Mouse (Mus musculus): ENCODE data around the gene Sdad1.
"Not testable (repeated sequence)": the region's sequence is repeated elsewhere in the genome, so short reads cannot be mapped to it uniquely, and the experiment has no call there.

Sdad1 gene

GRCm38 (mm10) chr5:92309681-92310511, at the start of gene Sdad1:
Sdad1 (minus strand) TSS chr5:92310479.
- DNase-seq (ENCODE audit: low spot score in 2 of 2): peak; percentile 85 to 87

DNA sequence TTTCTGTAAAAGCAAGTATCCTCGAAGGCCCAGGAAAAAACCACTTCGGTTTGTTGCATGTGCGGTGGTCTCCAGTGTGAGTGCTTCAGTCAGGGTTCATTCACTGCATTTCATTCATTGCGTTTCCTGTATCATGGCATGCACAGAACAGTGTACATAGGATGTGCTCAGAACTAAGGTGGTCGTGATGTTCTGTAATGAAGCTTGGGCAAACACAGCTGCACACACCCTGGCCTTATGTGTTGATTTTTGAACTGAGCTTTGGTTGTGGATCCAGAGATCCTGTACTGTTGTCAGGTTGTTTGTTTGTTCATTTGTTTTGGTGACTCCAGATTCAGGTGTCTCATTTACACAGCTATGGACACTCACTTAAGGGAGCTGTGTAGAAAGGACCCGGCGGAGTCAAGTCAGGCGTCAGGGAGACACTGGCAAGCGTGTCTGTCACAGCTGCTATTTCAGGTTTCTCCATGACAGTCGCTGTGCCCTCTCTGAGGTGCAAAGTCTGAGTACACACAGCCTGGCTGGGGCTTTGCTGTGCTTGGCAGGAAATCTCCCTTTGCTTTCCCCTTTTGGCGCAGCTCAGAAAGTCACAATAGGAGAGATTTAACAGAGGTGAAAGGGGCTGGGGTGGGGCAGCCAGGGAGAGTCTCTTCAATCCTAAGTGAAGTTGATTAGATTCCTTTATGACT, 48.6 kb upstream of the Sdad1 start:
- DNase-seq (ENCODE audit: low spot score in 2 of 2): no peak

DNA sequence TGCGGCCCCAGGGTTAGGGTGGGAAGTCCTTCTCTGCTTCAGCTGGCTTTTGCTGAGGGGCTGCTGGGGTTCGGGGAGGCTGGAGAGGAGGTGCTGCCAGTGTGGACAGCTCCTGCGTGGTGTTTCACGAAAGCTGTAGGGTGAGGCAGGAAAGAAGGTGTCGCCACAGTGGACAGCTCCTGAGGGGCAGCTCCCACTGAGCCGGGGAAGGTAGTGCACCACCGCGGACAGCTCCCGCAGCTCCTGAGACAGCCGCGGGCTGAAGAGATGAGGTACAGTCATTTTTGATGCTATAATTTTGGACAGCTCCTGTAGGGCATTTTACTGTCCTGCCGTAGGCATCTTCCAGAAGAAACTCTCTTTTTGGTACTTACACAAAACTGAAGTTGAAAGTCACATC, 47.8 kb upstream of the Sdad1 start:
- no peak for DNase-seq (ENCODE audit: low spot score in 2 of 2)

GRCm38 (mm10) chr5:92353517-92353916, 43.2 kb upstream of the Sdad1 start:
- DNase-seq (ENCODE audit: low spot score in 2 of 2): no peak

DNA sequence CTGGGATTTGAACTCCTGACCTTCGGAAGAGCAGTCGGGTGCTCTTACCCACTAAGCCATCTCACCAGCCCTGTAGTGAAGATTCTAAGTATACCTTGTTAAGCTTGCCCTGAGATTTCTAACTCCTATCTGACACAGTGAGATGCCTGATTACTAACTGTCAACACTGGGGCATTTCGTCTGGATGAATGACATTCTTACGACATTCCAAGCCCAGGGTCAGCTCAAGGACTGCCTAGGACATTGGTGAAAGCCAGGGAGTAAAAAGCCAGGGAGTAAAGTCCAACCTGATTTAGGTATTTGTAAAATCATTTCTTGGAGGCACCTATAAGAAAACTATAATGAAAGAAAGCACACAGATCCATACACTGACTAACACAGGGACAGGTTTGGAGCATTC, 42.4 kb upstream of the Sdad1 start:
- not testable (repeated sequence) for DNase-seq (ENCODE audit: low spot score in 2 of 2)

DNA sequence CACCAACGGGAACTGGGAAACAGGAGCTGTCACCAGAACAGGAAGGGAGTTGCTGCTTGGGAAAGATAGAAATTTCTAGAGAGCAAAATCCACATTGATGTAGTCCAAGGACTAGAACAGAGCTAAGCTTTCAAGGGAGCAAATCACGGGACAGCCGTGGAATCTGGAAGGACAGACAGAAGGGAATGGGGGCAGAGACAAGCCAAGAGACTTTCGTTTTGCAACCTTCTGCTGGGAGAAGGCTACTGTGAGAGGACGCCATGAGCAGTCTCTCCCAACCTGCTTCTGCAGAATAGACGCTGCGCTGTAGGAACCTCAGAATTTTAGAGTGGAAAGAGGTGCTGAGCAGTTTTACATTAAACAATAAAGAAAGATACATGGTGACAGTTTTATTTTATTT, 39.5 kb upstream of the Sdad1 start:
- DNase-seq (ENCODE audit: low spot score in 2 of 2): no peak

DNA sequence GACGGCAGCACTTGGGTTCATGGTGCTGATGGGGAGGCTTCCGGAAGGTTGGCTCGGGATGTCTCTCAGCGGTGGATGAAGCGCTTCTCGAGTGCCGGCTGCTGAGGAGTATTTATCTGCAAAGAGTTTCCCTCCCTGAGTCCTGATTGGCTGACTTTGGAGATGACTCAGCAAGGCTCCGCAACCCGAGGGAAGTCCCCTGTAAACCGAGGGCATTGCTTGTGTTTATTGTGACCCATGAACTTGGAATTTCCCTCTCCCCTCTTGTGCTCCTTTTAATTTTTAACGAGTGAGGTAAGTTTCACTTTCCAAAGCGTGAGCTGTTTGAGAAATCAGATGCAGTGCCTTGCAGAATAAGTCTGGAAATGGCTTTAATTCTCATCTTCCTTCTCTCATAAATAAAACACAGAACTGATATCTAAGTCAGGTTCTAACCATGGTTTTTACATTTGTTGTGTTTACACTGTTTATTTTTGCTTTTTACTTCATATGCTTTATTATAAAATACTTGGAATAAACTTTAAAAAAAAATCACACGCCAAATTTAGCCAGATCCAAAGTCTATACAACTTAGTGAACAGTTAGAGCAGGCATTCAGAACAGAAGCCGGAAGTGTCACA, 38.6 kb upstream of the Sdad1 start, which contains the start of gene Cxcl10:
TSS of gene Cxcl10 (minus strand) at position 96 of the 620 bp plus-strand sequence.
- DNase-seq (ENCODE audit: low spot score in 2 of 2): peak in 1 of 2 experiments; percentile 54

- DNase-seq (ENCODE audit: low spot score in 2 of 2): no peak
These were observed 34.7 kb upstream of the Sdad1 start for GRCm38 (mm10) chr5:92345006-92345405.

DNA sequence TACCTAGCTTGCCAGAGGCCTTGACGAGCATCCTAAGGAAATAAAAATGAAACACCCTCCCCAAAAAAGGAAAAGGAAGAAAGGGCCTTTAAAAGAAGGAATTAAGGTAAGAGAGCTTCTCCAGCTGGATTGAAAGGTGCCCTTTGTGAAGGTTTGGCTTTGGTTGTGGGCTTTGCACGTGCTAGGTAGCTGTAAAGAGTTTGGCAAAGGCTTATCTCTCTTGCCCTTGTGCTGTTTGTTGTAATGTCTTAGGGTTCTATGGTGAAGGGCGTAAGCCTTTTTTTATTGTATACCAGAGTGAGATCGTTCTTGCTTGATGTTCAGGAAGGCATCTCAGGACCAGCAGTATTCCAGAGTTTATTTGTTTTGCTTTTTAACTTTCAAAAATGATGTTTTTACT, 30.3 kb upstream of the Sdad1 start:
- DNase-seq (ENCODE audit: low spot score in 2 of 2): no peak

DNA sequence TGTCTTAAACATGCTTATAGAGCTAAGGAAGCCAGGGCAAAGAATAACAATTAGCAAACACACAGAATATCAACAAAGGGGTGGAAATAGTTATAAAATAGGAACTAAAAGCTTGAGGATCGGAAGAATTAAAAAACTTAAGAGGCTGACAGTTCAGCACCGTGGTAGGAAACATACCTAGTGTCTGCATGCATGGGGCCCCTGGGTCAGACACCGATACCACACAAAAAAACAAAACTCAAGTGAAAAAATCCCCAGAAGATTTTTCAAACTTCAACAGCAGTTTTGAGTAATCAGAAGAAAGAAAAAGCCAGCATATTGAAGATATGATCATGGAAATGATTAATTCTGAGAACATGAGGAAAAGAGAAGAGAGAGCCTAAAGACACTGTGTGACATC, 26.5 kb upstream of the Sdad1 start:
- DNase-seq (ENCODE audit: low spot score in 2 of 2): no peak

- DNase-seq (ENCODE audit: low spot score in 2 of 2): peak in 1 of 2 experiments; percentile 51
These were observed 22.1 kb upstream of the Sdad1 start for GRCm38 (mm10) chr5:92332359-92332840.

DNA sequence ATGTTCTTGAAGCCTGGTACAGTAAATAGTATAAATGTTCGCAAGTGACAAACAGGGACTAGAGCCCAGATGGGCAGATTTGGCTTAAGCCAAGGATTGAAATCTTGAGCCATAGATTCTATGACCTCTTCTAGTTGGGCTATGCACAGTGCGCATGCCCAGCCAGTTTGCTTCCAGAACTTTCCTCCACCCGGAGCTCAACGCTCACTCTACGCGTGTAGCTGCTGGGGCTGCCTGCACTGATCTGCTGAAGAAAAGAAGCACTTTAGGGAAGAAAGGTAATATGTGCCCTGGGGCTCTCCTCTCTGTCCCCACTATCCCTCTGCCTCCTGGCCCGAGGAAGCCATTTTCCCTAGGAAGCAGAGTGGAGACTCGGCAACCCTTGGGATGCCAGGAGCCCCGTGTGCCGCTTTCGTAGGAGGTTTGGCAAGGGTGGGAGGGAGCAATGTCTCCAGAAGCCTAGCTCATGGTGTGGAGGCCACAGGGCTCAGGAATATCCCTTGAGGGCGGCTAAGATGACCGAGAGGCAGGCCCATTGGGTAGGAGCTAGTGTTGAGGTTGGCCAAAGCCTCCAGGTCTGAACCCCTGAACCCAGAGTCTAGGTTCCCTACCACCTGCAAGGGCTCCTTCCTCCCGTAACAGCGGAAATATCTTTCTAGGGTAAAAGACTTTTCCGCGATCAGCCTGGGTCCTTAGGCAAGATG, 21.5 kb upstream of the Sdad1 start, which contains the start of gene Art3:
TSS of gene Art3 (plus strand) at position 193 of the 704 bp plus-strand sequence.
- no peak for DNase-seq (ENCODE audit: low spot score in 2 of 2)

- DNase-seq (ENCODE audit: low spot score in 2 of 2): no peak
These were observed 20.8 kb upstream of the Sdad1 start for GRCm38 (mm10) chr5:92331122-92331521.

GRCm38 (mm10) chr5:92327929-92328328, 17.6 kb upstream of the Sdad1 start, which contains the start of gene Cxcl9:
Cxcl9 (minus strand) TSS chr5:92328079.
- no peak for DNase-seq (ENCODE audit: low spot score in 2 of 2)

- DNase-seq (ENCODE audit: low spot score in 2 of 2): no peak
These were observed 17.1 kb upstream of the Sdad1 start for GRCm38 (mm10) chr5:92327367-92327766.

DNA sequence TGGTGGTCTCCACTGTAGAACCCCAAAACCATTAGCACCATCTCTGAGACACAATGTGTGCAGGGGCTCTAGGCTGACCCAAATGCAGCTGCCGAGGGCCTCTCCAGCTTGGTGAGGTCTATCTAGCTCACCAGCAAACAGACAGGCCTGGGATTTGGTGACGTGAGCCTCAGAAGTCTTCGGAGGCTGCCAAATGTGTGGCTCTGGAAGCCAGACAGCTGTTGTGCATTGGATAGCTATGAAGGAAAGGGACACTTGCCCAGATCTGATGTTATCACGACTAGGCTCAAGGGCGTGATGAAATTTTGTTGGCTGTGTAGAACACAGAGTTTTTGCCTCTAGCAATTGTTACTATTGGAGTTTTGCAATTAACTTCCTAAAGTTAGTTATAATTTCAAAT, 13.0 kb upstream of the Sdad1 start:
- peak in 1 of 2 experiments; percentile 54 for DNase-seq (ENCODE audit: low spot score in 2 of 2)

DNA sequence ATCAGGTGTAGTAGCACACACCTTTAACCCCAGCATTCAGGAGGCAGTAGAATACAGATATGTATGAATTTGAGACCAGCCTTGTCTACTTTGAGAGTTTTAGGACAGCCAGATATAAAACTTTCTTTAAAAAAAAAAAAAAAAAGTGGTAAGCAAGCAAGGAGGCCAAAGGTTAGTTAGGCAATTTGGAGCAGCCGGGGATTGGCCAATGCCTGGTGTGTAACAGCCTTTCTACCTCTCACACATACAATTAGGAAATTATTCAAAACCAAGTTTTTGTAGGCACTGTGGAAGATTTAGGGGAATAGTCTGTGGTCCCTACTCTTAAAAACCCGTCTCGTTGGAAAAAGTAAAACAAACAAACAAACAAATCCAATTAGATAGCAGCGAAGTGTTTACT, 12.3 kb upstream of the Sdad1 start:
- no peak for DNase-seq (ENCODE audit: low spot score in 2 of 2)

GRCm38 (mm10) chr5:92321631-92322400, 11.5 kb upstream of the Sdad1 start:
- DNase-seq (ENCODE audit: low spot score in 2 of 2): no peak

GRCm38 (mm10) chr5:92318596-92318995, 8.3 kb upstream of the Sdad1 start:
- no peak for DNase-seq (ENCODE audit: low spot score in 2 of 2)

GRCm38 (mm10) chr5:92318119-92318518, 7.8 kb upstream of the Sdad1 start:
- DNase-seq (ENCODE audit: low spot score in 2 of 2): no peak

DNA sequence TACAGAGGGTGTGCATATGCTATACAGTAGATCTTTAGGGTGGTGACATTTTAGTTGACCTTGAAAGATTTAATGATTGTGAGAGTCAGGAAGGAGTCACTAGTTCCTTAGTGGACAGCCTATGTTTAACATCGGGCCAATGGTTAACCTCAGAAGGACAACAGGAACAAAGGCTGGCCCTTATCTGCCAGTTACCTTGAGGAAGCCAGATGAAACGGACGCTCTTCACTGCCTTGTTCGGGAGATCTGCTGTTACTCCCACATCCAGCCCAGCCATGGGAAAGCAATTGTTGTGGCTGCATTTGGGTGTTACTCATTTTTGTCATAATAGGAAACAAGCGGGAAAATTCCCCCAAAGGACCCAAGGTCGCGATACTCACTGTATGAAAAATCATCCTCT, 3.5 kb upstream of the Sdad1 start:
- DNase-seq (ENCODE audit: low spot score in 2 of 2): no peak
